8 mouse cellular contexts compared by ENCODE assay signal in the genomic region with DNA sequence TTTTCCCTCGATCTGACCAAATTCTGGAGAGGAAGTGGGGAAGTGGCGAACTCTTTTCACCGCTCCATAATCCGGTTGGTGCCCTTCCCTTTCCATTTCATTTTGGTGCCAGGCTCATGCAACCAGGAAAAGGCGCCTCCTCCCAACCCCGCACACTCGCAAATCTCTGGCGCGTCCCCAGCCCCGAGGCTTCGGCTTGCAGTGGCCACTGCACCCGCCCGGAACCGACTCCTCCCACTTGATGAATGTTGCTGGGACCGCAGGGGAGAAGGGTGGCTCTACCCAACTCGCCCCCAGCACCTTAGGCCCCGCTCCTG. TPM values are rescaled to one million over a fixed set of nuclear protein-coding genes. Genes with fewer than 3 reads are reported as not detected.
DNase-seq lines count a peak whose midpoint lies in the region; ATAC-seq lines count a peak whose summit lies in the region.

No protein-coding gene starts in this region.

- H3K27me3 ChIP-seq in kidney, embryonic 15.5 days, result no peaks in the 10 kb centered on the region
- no peaks in the 10 kb centered on the region for H3K27me3 ChIP-seq in hindbrain, embryonic 13.5 days
- H3K27me3 ChIP-seq in midbrain, embryonic 15.5 days (replicated peaks), result no peaks in the 10 kb centered on the region

- H3K9ac ChIP-seq in kidney, embryonic 15.5 days, result peak overlapping the region; percentile 69
- peak overlapping the region; percentile 76 for H3K9ac ChIP-seq in hindbrain, embryonic 13.5 days
- peak overlapping the region; percentile 59 for H3K9ac ChIP-seq in midbrain, embryonic 15.5 days

- 0% methylated on average over 17 of the region's 17 CpGs for WGBS in kidney, embryonic 15.5 days
- WGBS in hindbrain, embryonic 13.5 days, result 0% methylated on average over 17 of the region's 17 CpGs
- WGBS in midbrain, embryonic 15.5 days, result 0% methylated on average over 17 of the region's 17 CpGs

- H3K27ac ChIP-seq in kidney, embryonic 15.5 days, result peak overlapping the region; percentile 98
- H3K27ac ChIP-seq in brown adipose tissue, adult 24 weeks (replicated peaks; ENCODE audit: low read depth, low read length), result peak overlapping the region; percentile 32; the same call in 1 of the 2 replicates
- H3K27ac ChIP-seq in hindbrain, embryonic 13.5 days, result peak overlapping the region; percentile 95
- peak overlapping the region; percentile 92 for H3K27ac ChIP-seq in midbrain, embryonic 15.5 days

- peak overlapping the region; percentile 80 for H3K4me2 ChIP-seq in kidney, embryonic 15.5 days
- peak overlapping the region; percentile 96 for H3K4me2 ChIP-seq in hindbrain, embryonic 13.5 days
- peak overlapping the region; percentile 94 for H3K4me2 ChIP-seq in midbrain, embryonic 15.5 days

- 0 out of 2 replicates have a peak, but pooled peaks cover 5% of the 10 kb centered on the region for H3K36me3 ChIP-seq in kidney, embryonic 15.5 days
- H3K36me3 ChIP-seq in hindbrain, embryonic 13.5 days, result no peaks in the 10 kb centered on the region
- H3K36me3 ChIP-seq in midbrain, embryonic 15.5 days (replicated peaks), result no peaks in the 10 kb centered on the region

- H3K9me3 ChIP-seq in kidney, embryonic 15.5 days (replicated peaks), result no peaks in the 10 kb centered on the region
- H3K9me3 ChIP-seq in hindbrain, embryonic 13.5 days, result 0 out of 2 replicates have a peak, but pooled peaks cover 5% of the 10 kb centered on the region
- H3K9me3 ChIP-seq in midbrain, embryonic 15.5 days, result no peaks in the 10 kb centered on the region

- no peak for ATAC-seq in kidney, embryonic 15.5 days (replicated peaks; ENCODE audit: low FRiP score)
- ATAC-seq in hindbrain, embryonic 13.5 days (ENCODE audit: low FRiP score), result no peak
- ATAC-seq in midbrain, embryonic 15.5 days (replicated peaks), result no peak

- no peak for DNase-seq in kidney, postnatal 14 days
- no peak for DNase-seq in left cerebral cortex, adult 11 months (ENCODE audit: low spot score)
- no peak for DNase-seq in natural killer cell, adult 2 months (ENCODE audit: low spot score in 2 of 2)
- no peak for DNase-seq in thymus, postnatal 25 days

- H3K4me3 ChIP-seq in kidney, embryonic 15.5 days (replicated peaks), result peak overlapping the region; percentile 67
- H3K4me3 ChIP-seq in brown adipose tissue, adult 24 weeks (ENCODE audit: insufficient read depth, low read depth, low read length), result peak overlapping the region; percentile 86
- peak overlapping the region; percentile 87 for H3K4me3 ChIP-seq in hindbrain, embryonic 13.5 days
- peak overlapping the region; percentile 75 for H3K4me3 ChIP-seq in midbrain, embryonic 15.5 days

- H3K4me1 ChIP-seq in kidney, embryonic 15.5 days, result peaks cover 27% of the 10 kb centered on the region
- peaks cover 2% of the 10 kb centered on the region for H3K4me1 ChIP-seq in brown adipose tissue, adult 24 weeks (ENCODE audit: control insufficient read depth, insufficient read depth, insufficient read length, low read length)
- H3K4me1 ChIP-seq in hindbrain, embryonic 13.5 days (replicated peaks), result peaks cover 37% of the 10 kb centered on the region
- H3K4me1 ChIP-seq in midbrain, embryonic 15.5 days, result peaks cover 29% of the 10 kb centered on the region

RNA-seq across cellular contexts. Expression of gene Gm21992, which starts 0.7 kb away (rescaled TPM):
- polyA plus RNA-seq in kidney, embryonic 15.5 days (2015; fragmentation: Nextera tagmentation; extraction: Ambion mirVana), result 38.2 and 40.3 TPM in 2 replicates
- 12.6 and 14.8 TPM in 2 replicates for polyA plus RNA-seq in brown adipose tissue, adult 24 weeks (2012; ENCODE audit: insufficient read depth, insufficient read length, missing spikeins)
- polyA plus RNA-seq in hindbrain, embryonic 13.5 days (2015; fragmentation: Nextera tagmentation; extraction: Ambion mirVana), result 32.3 and 35.3 TPM in 2 replicates
- 17.0 and 19.5 TPM in 2 replicates for polyA plus RNA-seq in midbrain, embryonic 15.5 days (2015; fragmentation: Nextera tagmentation; extraction: Ambion mirVana)

RNA-seq across cellular contexts. Expression of gene Rbm14, which starts 0.7 kb away (rescaled TPM):
- 97.3 and 103 TPM in 2 replicates for polyA plus RNA-seq in kidney, embryonic 15.5 days (2015; fragmentation: Nextera tagmentation; extraction: Ambion mirVana)
- 6.9 and 15.0 TPM in 2 replicates for polyA plus RNA-seq in brown adipose tissue, adult 24 weeks (2012; ENCODE audit: insufficient read depth, insufficient read length, missing spikeins)
- 66.8 and 67.5 TPM in 2 replicates for polyA plus RNA-seq in hindbrain, embryonic 13.5 days (2015; fragmentation: Nextera tagmentation; extraction: Ambion mirVana)
- 69.3 and 72.8 TPM in 2 replicates for polyA plus RNA-seq in midbrain, embryonic 15.5 days (2015; fragmentation: Nextera tagmentation; extraction: Ambion mirVana)

RNA-seq across cellular contexts. Expression of gene Rbm4, which starts 17.0 kb away (rescaled TPM):
- 66.1 and 67.6 TPM in 2 replicates for polyA plus RNA-seq in kidney, embryonic 15.5 days (2015; fragmentation: Nextera tagmentation; extraction: Ambion mirVana)
- polyA plus RNA-seq in brown adipose tissue, adult 24 weeks (2012; ENCODE audit: insufficient read depth, insufficient read length, missing spikeins), result 7.7 and 13.3 TPM in 2 replicates
- polyA plus RNA-seq in hindbrain, embryonic 13.5 days (2015; fragmentation: Nextera tagmentation; extraction: Ambion mirVana), result 97.3 and 97.5 TPM in 2 replicates
- polyA plus RNA-seq in midbrain, embryonic 15.5 days (2015; fragmentation: Nextera tagmentation; extraction: Ambion mirVana), result 98.0 and 98.6 TPM in 2 replicates

RNA-seq across cellular contexts. Expression of gene Ccs, which starts 28.4 kb away (rescaled TPM):
- polyA plus RNA-seq in kidney, embryonic 15.5 days (2015; fragmentation: Nextera tagmentation; extraction: Ambion mirVana), result 59.3 and 64.5 TPM in 2 replicates
- 64.9 and 78.0 TPM in 2 replicates for polyA plus RNA-seq in brown adipose tissue, adult 24 weeks (2012; ENCODE audit: insufficient read depth, insufficient read length, missing spikeins)
- polyA plus RNA-seq in hindbrain, embryonic 13.5 days (2015; fragmentation: Nextera tagmentation; extraction: Ambion mirVana), result 44.9 and 47.4 TPM in 2 replicates
- polyA plus RNA-seq in midbrain, embryonic 15.5 days (2015; fragmentation: Nextera tagmentation; extraction: Ambion mirVana), result 43.9 and 44.1 TPM in 2 replicates

RNA-seq across cellular contexts. Expression of gene Ccdc87, which starts 28.5 kb away (rescaled TPM):
- not detected in 2 replicates for polyA plus RNA-seq in kidney, embryonic 15.5 days (2015; fragmentation: Nextera tagmentation; extraction: Ambion mirVana)
- polyA plus RNA-seq in brown adipose tissue, adult 24 weeks (2012; ENCODE audit: insufficient read depth, insufficient read length, missing spikeins), result not detected in 2 replicates
- 0.43 and 0.49 TPM in 2 replicates for polyA plus RNA-seq in hindbrain, embryonic 13.5 days (2015; fragmentation: Nextera tagmentation; extraction: Ambion mirVana)
- 0.74 and 0.83 TPM in 2 replicates for polyA plus RNA-seq in midbrain, embryonic 15.5 days (2015; fragmentation: Nextera tagmentation; extraction: Ambion mirVana)

Comparison
In these comparisons a context has a peak if more than half of its experiments do, and no peak if none do; other contexts are left out.
1. H3K27ac ChIP-seq: peak in every context shown above with its lines; median percentile 98 in kidney, embryonic 15.5 days; 95 in hindbrain, embryonic 13.5 days; 92 in midbrain, embryonic 15.5 days; 32 in brown adipose tissue, adult 24 weeks.